Mouse (Mus musculus): ENCODE results near the gene Rrad.
A peak's percentile ranks its signal among the peaks of the same experiment; 100 is the strongest.

The Rrad gene

DNA sequence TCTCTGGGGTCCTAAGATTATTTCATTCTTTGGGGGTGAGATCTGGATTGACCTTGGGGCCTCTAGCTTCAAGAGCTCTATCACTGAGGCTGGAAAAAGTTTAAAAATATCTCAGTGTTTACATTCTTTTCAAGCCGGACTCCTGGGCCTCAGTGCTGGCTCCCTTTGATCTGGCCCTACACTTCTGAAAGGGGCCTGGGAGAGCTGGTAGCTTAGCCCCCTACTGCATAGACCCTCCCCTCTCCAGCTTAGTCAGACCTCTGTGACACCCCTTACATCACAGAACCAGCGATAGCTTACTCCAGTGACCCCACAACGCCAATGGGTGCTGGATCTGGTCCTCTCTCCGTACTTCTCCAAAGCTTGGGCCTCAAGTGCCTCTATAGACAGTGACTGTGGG lies 19.5 kb downstream of the Rrad start:
- DNase-seq (ENCODE audit: low read depth): no peak

DNA sequence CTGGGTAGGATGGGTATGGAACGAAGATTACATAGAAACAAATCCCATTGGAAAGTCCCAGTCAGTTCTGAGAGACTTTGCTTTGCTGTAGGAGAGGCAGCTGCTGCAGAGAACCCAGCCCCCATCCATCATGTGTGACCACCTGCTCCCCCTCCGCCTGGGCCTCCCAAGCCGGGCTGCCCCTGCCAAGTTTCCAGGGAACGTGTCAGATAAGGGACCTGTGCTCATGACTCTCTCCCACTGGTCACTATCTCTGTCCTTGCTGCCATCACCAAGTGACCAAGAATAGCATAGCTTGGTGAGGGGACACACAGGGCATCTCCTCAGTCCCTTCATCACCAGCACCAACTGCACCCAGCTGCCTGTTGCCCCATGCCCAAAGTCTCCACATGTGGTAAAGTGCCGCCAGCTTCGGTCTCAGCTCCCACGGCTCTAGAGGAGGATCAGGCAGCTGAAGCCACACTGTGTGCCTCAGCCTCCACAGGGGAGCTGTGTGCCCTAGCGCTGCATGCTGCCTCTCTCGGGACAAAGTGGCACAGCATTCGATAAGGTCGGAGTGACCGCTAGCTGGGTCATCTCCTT lies 20.9 kb downstream of the Rrad start:
- DNase-seq (ENCODE audit: low read depth): no peak

DNA sequence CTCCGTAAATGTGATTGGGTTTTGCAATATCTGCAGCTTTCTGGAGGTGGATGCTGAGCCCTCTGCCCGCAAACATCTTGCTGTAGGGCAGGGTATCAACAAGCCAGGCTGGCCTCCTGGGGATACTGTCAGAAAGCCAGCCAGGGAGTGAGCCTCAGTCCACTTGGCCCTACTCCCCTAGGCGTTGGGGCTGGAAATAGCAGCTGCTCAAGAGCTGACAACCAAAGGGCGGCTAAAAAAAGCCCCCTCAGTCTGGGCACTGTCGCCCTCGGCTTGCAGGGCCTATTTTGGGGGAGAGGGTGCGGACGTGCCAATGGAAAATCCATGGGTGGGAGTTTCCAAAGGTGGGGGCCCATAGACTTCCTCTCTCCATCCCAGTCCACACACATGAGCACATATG lies 21.9 kb downstream of the Rrad start:
- DNase-seq (ENCODE audit: low read depth): no peak

DNA sequence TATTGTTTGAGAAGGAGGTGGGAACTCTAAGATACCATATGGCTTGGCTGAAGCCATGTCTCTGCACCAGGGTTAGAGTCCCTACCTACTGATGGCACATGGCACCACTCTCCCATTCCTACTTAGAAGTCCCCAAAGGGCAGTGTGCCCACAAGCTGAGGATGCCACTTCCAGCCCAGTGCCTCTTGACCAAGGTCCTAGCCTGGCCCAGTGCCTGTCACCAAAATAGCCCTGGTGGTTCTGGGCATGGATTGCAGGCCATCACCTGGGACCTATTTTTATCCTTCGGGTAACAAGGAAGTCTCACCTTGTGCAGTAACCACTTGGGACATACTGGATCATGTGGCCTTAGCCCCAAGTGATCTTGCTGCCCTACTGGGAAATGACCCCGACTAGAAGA lies 23.2 kb downstream of the Rrad start:
- DNase-seq (ENCODE audit: low read depth): no peak

DNA sequence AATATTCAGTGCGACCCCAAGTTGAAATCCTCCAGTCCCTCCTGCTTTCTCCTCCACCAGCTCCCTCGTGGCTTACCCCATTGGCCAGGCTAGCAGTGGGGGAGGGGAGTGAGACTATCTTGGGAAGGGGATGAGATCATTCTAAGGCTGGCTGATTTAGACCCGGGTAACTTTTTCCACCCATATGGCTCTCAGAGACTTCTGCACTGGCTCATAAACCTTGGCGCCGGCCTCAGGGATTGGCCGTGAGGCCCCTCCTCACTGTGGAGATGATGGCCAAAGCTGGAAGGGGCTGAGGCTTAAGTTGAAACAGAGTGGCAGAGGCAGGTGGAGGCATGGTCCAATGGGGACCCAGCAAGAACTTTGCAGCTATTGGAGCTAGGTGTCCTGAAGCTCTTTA lies 24.8 kb downstream of the Rrad start:
- DNase-seq (ENCODE audit: low read depth): peak; percentile 39

DNA sequence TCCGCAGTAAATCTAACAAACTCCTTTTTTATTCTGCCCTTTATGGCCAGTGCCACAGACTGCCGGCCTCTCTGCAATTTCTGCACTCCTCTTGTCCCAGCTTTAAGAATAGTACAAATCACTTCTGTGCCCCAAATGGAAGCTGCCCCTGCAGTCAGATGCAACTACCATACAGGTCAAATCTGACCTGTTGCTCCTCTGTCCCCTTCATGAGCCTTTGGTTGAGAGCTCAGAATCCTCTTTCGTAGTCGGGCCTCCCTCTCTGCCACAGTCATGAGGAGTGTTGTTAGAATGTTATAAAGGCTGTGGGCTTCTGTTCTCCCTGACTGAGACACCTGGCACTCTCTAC lies 27.9 kb downstream of the Rrad start:
- DNase-seq (ENCODE audit: low read depth): no peak

DNA sequence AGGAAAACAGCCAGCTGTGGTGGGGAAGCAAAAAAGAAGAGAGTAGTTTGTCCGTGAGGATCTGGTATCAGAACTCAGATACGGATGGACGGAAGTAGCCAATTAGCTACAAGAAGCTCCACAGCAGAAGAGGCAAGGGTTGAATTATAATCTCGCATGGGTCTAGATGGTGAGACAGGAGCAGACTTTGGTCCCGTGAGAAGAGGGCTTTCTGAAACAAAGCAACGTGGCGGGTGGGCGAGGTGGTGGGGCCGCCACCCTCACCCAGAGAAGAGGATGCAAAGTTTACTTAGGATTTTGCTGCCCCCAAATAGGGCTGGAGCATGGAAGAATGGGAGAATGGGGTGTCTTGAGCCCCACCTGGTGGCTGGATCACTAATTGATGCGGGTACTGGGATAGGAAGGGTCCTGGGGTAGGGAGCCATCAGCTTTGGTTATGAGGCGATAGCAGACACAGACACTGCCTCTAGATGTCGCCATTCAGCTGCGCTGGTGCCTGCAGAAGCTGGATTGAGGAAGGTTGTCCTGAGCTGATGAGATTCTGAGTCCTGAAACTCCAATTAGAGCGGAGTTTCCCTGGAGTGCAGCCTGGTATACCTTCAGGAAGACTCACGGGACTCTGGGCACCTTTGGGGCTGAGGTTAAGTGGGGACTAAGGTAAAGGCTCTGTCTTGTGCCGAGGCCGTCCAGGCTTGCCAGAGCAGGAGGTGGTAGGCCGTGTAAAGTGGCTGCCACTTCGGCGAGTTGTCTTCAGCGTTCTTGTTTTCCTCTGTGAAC lies 28.5 kb downstream of the Rrad start:
- peak; percentile 96 for DNase-seq (ENCODE audit: low read depth)

DNA sequence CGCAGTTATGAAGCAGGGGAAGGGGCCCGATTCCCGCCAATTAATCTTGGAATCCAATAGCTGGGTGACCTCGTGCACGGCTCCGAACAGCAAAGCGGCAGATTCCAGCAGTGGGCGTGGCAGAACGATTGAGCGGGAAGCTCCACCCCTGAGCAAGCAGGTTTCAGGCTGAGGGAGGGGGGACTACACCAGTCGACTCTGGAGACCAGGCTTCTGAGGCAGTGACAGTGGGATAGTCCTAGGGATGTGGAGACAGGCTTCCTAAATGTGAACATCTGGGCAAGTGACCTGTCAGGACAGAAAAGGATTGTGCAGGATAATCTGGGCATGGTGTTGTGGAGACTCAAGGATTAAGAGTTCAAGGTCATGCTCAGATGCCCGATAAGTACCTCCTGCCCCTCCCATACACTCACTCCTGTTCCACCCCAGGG lies 29.2 kb downstream of the Rrad start:
- DNase-seq (ENCODE audit: low read depth): peak; percentile 32

DNA sequence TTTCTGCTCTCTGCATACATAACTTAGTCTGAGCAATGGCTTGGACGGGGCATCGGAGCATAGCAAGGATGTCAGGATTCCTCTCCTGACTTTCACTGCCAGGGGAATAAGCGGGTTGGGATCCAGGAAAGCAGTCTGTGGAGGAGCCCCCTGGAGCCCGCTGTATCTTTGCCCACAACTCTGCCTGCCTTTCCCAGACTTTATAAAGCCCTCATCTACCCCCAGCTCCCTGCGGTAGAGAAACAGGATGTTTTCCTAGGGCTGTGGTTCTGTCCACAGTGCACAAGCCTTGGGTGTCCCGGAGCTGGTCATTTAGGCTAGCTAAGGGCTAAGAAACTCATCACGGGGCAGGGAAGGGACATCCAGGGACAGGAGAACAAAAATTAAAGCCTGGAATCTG lies 29.7 kb downstream of the Rrad start:
- no peak for DNase-seq (ENCODE audit: low read depth)

DNA sequence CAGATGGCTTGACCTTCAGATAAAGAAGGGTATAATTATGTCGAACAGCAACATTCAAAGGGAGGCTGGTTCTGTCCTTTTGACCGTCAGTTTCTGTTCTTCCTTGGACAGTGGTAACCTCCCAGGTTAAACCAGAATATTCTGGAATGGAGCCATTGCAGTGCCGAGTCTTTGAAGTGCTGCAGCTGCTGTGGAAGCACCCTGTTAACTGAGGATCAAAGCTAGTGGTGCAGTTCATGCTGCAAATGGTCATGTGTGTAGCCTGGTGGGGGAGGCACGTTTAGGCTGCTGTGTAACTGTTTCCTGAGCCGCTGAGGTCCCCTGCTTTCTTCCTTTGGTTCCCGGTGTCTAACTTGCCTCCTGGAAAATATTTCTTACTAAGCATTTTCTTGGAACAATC lies 32.6 kb downstream of the Rrad start:
- DNase-seq (ENCODE audit: low read depth): no peak

DNA sequence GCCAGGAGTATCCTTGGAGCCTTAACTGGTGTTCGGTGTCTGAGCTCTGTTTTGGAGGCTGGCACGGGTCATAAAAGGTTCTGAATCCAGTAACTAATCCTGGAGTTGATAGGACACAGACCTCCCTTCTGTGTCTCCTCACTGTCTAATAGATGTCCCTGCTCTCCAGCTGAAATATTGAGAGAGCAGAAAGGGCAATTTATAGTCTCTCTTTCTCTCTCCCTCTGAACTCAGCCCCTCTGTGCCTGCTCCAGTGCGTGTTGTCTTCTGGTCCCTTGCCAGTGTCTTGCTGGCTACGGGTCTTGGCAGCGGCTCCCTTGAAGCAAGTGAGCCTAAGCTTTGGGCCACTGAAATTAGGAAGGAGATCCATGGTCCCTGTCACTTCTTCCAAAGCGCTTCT lies 33.5 kb downstream of the Rrad start:
- no peak for DNase-seq (ENCODE audit: low read depth)

DNA sequence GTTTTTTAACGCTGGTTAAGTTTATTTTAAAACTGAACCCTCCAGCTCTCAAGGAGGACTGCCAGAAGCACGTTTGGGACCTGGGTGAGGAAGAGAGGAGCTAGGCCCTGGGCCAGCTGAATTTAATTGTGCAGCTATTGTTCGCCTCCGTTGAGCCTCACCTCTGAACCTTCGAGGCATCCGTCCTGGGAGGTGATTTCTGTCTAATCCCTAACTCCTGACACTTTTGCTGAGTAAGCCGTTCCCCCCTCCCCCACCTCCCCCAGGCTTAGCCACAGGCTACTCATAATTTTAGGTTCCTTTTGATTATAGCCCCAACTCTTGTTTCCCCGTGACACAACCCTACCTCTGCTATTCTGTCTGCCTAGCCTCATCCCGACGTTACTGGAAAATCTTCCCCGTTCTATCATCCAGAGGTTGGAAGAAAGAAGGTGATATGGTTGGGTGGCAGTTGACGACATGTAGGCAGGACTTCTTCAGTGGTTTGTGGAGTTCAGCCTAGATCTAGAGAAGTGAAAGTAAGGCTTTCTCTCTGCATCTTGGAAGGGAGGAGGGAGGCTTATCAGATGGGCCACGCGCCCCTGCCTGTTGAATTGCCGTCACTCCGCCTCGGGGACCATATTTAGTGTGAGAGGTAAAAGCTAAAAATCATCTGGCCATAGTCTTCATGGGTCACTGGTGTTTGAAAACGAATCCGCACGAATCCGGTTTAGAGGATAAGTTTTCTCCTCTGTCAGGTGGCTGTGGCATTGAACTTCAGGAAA lies 35.2 kb downstream of the Rrad start:
- no peak for DNase-seq (ENCODE audit: low read depth)

DNA sequence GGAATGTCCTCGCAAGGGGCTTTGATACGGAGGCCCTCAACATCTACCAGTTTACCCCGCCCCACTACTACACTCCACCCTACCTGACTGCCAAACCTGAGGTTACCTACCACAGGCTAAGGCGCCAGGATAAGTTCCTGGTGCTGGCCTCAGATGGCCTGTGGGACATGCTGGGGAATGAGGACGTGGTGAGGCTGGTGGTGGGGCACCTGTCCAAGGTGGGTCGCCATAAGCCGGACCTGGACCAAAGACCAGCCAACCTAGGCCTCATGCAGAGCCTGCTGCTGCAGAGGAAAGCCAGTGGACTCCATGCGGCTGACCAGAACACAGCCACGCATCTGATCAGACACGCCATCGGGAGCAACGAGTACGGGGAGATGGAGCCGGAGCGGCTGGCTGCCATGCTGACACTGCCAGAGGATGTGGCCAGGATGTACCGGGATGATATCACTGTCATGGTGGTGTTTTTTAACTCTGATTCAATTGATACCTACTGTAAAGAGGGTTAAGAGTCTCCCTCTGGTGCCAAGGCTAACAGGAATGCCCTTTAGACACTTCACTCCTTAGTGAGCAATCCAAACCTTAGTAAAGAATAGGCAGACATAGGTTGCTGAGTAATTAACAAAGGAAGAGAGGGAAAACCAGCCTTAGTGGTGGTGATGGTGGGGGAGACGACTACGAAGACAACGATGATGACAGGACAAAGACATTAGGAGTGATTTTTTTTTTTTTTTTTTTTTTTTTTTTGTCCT lies 36.3 kb downstream of the Rrad start:
- no peak for DNase-seq (ENCODE audit: low read depth)

DNA sequence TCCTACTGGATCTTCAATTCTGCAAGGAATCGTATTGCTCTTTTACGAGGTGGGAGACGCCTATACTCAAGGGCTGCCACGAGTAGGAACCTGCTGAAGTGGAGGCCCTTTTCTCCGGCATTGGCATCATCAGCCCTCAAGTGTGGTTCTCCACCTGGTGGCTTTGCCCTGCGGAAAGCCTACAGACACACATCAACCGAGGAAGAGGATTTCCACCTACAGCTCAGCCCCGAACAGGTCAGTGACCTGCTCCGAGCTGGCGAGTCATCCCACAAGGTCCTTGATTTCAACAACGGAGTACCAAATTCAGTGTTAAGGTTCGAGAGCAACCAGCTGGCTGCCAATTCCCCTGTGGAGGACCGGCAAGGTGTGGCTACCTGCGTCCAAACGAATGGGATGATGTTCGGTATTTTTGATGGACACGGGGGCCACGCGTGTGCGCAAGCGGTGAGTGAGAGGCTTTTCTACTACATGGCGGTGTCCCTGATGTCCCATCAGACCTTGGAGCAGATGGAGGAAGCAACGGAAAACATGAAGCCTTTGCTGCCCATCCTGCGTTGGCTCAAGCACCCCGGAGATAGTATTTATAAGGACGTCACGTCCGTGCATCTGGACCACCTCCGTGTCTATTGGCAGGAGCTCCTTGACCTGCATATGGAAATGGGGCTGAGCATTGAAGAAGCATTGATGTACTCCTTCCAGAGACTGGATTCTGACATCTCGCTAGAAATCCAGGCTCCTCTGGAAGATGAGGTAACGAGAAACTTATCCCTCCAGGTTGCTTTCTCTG lies 37.4 kb downstream of the Rrad start:
- DNase-seq (ENCODE audit: low read depth): no peak

DNA sequence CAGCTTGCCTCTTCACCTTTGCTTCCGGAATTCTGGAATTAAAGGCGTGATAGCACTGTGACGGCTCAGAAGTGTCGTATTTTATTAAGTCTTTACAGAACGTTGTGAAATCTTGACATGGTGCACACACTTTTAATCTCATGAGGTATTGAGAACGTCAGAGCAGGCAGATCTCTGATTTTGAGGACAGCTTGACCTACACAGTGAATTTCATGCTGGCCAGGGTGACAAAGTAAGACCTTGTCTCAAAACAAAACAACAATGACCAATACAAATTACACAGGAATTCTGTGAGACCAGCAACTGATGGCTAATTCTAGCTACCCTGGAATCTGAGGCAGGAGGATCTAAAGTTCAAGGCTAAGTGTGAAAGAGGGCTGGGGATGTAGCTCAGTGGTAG lies 38.6 kb downstream of the Rrad start:
- DNase-seq (ENCODE audit: low read depth): no peak

DNA sequence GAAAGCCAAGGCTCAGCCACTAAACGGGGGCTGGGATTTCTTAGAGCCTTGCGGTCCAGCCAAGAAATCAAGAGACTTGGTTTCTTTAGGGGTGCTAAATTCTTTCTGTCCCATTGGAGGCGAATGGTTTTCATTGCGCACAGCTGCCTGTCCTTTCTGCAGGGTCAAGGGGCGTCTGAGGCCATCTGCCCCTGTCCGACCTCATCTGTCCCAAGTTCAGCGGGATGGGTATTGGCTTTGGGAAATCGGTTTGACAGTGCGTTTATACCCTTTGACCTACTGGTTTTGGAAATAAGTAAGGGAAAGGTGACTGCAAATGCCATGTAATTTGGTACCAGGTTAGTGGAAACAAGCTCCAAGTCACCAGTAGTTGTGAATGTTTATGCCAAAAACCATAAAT lies 39.3 kb downstream of the Rrad start:
- DNase-seq (ENCODE audit: low read depth): no peak

DNA sequence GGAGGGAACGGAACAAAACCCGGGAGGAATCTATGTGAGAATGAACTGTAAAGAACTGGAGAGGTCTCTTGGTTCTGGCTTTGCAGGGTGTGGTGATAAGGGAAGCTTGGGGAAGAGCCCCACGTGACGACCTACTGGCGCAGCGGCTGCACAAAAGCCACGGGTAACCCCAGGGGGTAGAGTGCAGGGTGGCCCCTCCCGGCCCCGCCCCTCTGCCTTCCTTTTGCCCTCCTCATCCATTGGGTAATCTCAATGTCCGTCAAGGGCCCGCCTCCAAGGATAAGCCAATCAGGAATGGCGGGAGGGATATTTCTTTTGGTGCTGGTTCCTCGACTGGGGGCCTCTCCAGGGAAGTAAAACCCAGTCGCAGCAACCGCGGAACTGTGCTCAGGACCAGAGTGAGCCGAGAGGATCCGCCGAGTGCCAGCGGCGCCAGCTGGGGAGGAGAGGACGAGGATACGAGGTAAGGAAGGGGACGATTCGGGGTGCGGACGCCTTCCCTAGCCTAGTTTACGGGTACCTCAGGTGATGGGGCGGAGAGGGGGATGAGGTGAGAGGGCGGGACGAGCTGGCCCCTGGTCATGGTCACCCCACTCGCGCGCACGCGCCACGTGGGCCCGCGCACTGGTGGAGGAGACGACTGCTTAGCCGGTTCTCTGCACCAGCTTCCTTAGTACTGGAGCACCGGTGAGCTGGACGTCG lies 39.8 kb downstream of the Rrad start, which contains the start of gene Pdp2:
TSS of gene Pdp2 (plus strand) at position 319 of the 702 bp plus-strand sequence.
- peak; percentile 97 for DNase-seq (ENCODE audit: low read depth)

DNA sequence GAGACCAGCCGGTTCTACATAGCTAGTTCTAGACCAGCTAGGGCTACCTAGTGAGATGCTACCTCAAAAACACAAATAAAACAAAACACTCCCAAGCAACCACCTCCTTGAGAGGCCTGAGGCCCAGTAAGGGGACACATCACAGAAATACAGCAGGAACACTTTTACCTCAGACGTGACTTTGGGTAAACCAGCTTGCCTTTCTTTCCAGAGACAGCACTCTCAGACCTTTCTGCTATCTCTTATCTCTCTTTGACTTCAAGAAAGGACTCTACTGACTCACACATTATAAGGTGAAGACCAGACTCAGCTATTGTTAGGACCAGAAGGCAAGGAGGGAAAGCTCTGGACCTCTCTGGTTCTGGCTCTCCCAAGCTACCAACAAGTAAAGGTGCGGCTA lies 40.8 kb downstream of the Rrad start:
- DNase-seq (ENCODE audit: low read depth): no peak

DNA sequence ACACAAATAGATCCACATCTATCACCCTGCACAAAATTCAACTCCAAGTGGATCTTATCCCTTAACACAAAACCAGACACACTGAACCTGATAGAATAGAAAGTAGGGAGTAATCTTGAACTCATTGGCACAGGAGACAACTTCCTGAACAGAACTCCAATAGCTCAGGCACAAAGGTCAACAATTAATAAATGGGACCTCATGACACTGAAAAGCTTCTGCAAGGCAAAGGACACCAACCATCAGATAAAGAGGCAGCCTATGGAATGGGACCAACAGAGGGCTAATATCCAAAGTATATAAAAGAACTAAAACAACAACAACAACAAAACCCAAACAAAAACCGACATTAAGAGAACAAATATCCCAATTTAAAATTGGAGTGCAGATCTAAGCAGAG lies 46.6 kb downstream of the Rrad start:
- DNase-seq (ENCODE audit: low read depth): no peak

All from NIH3T3 (cell line).